ENCODE assay signal across 31 mouse cellular contexts in genomic region chr5:14138725-14139124, GRCm38 (mm10).
"Had no signal": no experiment of that assay in that cellular context is flagged by ENCODE, and none has a peak within 500 bp of the region (broad histone marks: within the 10 kb centered on the region; RNA-seq: fewer than 3 reads in every experiment).

No protein-coding gene starts in this region.

- DNase-seq: left cerebral cortex, postnatal 4 days; liver; liver, embryonic 13.5 days; liver, postnatal 0 days; lung, adult 18-20 months; lung, adult 2 months; lung, embryonic 14.5 days; lung, postnatal 10 days; lung, postnatal 14 days; lung, postnatal 36 days; lung, postnatal 4 days; midbrain, embryonic 14.5 days had no signal

- H3K9me3 ChIP-seq: limb, embryonic 10.5 days; limb, embryonic 12.5 days; limb, embryonic 13.5 days; limb, embryonic 15.5 days; liver, embryonic 13.5 days; liver, embryonic 15.5 days; lung, embryonic 15.5 days; megakaryocyte, embryonic 14.5 days; midbrain, embryonic 10.5 days; midbrain, embryonic 12.5 days; midbrain, embryonic 13.5 days; midbrain, embryonic 15.5 days; neural tube, embryonic 12.5 days had no signal

- H3K27ac ChIP-seq: limb, embryonic 10.5 days; limb, embryonic 12.5 days; limb, embryonic 13.5 days; limb, embryonic 15.5 days; liver, embryonic 13.5 days; liver, embryonic 14.5 days; liver, embryonic 15.5 days; lung, embryonic 15.5 days; macrophage; midbrain, embryonic 10.5 days; midbrain, embryonic 12.5 days; midbrain, embryonic 13.5 days; midbrain, embryonic 15.5 days; neural tube, embryonic 12.5 days had no signal

- ATAC-seq: liver, postnatal 0 days; lung, postnatal 0 days; midbrain, embryonic 13.5 days; midbrain, embryonic 15.5 days; midbrain, embryonic 16.5 days had no signal

- H3K9ac ChIP-seq: limb, embryonic 12.5 days; limb, embryonic 13.5 days; limb, embryonic 15.5 days; liver, embryonic 13.5 days; liver, embryonic 14.5 days; liver, embryonic 15.5 days; liver, postnatal 0 days; lung, embryonic 14.5 days; lung, embryonic 15.5 days; midbrain, embryonic 12.5 days; midbrain, embryonic 13.5 days; midbrain, embryonic 15.5 days; neural tube, embryonic 12.5 days had no signal

- H3K27me3 ChIP-seq: limb, embryonic 12.5 days; limb, embryonic 13.5 days; limb, embryonic 15.5 days; liver, embryonic 13.5 days; liver, embryonic 15.5 days; lung, embryonic 15.5 days; megakaryocyte, embryonic 14.5 days; midbrain, embryonic 12.5 days; midbrain, embryonic 13.5 days; midbrain, embryonic 15.5 days; neural tube, embryonic 12.5 days had no signal

- H3K4me2 ChIP-seq: limb, embryonic 12.5 days; limb, embryonic 13.5 days; limb, embryonic 15.5 days; liver, embryonic 11.5 days; liver, embryonic 13.5 days; liver, embryonic 15.5 days; lung, embryonic 14.5 days; lung, embryonic 15.5 days; midbrain, embryonic 11.5 days; midbrain, embryonic 12.5 days; midbrain, embryonic 13.5 days; midbrain, embryonic 15.5 days; neural tube, embryonic 12.5 days had no signal

- H3K4me3 ChIP-seq: limb, embryonic 10.5 days; limb, embryonic 12.5 days; limb, embryonic 13.5 days; limb, embryonic 15.5 days; liver, embryonic 13.5 days; liver, embryonic 15.5 days; lung, embryonic 15.5 days; megakaryocyte, embryonic 14.5 days; midbrain, embryonic 10.5 days; midbrain, embryonic 12.5 days; midbrain, embryonic 13.5 days; midbrain, embryonic 15.5 days; myocyte; neural tube, embryonic 12.5 days had no signal

- H3K4me1 ChIP-seq: limb, embryonic 12.5 days; limb, embryonic 13.5 days; limb, embryonic 15.5 days; liver, embryonic 13.5 days; liver, embryonic 15.5 days; lung, embryonic 15.5 days; megakaryocyte, embryonic 14.5 days; midbrain, embryonic 10.5 days; midbrain, embryonic 12.5 days; midbrain, embryonic 13.5 days; midbrain, embryonic 15.5 days; neural tube, embryonic 12.5 days had no signal

- H3K36me3 ChIP-seq: limb, embryonic 10.5 days; limb, embryonic 12.5 days; limb, embryonic 13.5 days; limb, embryonic 15.5 days; liver, embryonic 13.5 days; liver, embryonic 15.5 days; lung, embryonic 15.5 days; midbrain, embryonic 10.5 days; midbrain, embryonic 12.5 days; midbrain, embryonic 13.5 days; midbrain, embryonic 15.5 days; neural tube, embryonic 12.5 days had no signal
